Mouse (Mus musculus) cortical plate, adult 2 months (tissue): ENCODE measurements around the gene Sdk1.

Experiments
- CTCF ChIP-seq: fragments of 200-500 bp; IDR thresholded peaks from 2 replicates; pipeline ENCODE4 v1.5.1; 2011; ENCODE audit warnings: mild to moderate bottlenecking, control low read depth, low read length; ENCODE audit not compliant: insufficient read depth; ENCODE audit errors: extremely low read depth
- POLR2A ChIP-seq: fragments of 200-500 bp; IDR thresholded peaks from 2 replicates; pipeline ENCODE4 v1.6.1; 2011; ENCODE audit warnings: mild to moderate bottlenecking, low read length, control low read depth; ENCODE audit not compliant: insufficient read depth; ENCODE audit errors: extremely low read depth

DNA sequence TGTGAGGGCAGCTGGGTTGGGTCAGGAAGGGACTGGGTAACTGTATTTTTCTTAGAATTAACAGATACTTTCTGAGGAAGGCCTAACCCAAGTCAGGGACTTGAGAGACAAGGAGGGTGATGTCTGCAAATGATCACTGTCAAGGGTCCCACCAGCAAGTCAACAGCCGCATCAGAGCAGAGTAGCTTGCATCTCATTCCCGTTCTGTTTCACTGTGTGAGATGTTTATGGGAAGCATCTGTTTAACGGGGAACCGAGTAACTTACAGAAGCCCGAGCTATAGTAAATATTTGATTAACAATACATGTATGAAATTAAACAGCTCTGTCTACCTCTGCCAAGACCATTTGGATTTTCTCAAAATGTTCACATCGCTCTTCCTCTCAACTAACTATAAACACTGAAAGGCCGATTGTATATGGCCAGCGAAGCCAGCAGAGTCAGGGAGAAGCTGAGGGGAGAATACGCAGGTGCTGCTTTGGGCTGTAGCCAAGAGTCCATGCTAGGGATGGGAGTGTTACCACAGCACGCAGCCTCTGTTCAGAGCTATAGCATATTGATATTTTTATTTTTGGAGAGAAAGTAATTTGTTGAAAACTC lies 174.5 kb downstream of the Sdk1 start:
- no peak for TF ChIP-seq POLR2A
- no peak for TF ChIP-seq CTCF
